ENCODE assay signal across 13 mouse cellular contexts in genomic region chr19:59054632-59054951, GRCm38 (mm10).
"Had no signal": no experiment of that assay in that cellular context is flagged by ENCODE, and none has a peak within 500 bp of the region (broad histone marks: within the 10 kb centered on the region; RNA-seq: fewer than 3 reads in every experiment).

No protein-coding gene starts in this region.

- H3K27me3 ChIP-seq: limb, embryonic 12.5 days; liver, embryonic 13.5 days; lung, embryonic 15.5 days; neural tube, embryonic 15.5 days had no signal

- H3K9ac ChIP-seq: limb, embryonic 12.5 days; liver, embryonic 13.5 days; liver, postnatal 0 days; lung, embryonic 15.5 days; neural tube, embryonic 15.5 days had no signal

- DNase-seq: kidney, postnatal 10 days; kidney, postnatal 4 days; liver; liver, embryonic 13.5 days; liver, postnatal 0 days; right cerebral cortex, adult 18-20 months; right cerebral cortex, postnatal 25 days; thymus, postnatal 36 days had no signal

- H3K4me1 ChIP-seq: liver, embryonic 13.5 days; lung, embryonic 15.5 days had no signal

- H3K4me2 ChIP-seq: limb, embryonic 12.5 days; liver, embryonic 13.5 days; lung, embryonic 15.5 days; neural tube, embryonic 15.5 days had no signal

- H3K9me3 ChIP-seq: limb, embryonic 12.5 days; liver, embryonic 13.5 days; lung, embryonic 15.5 days; neural tube, embryonic 15.5 days had no signal

- H3K4me3 ChIP-seq: layer of hippocampus, adult 2 months; limb, embryonic 12.5 days; liver, embryonic 13.5 days; lung, embryonic 15.5 days; myocyte; neural tube, embryonic 15.5 days had no signal

- H3K36me3 ChIP-seq: limb, embryonic 12.5 days; liver, embryonic 13.5 days; lung, embryonic 15.5 days; neural tube, embryonic 15.5 days had no signal

- ATAC-seq: liver, postnatal 0 days had no signal

- H3K27ac ChIP-seq: limb, embryonic 12.5 days; liver, embryonic 13.5 days; lung, embryonic 15.5 days; neural tube, embryonic 15.5 days had no signal
